Mouse (Mus musculus): ENCODE measurements around the gene Rab43. TPM values are rescaled to one million over a fixed set of nuclear protein-coding genes. Genes with fewer than 3 reads are reported as not detected.

Rab43 gene
- polyA plus RNA-seq, 1 experiment, result 49.5 TPM

DNA sequence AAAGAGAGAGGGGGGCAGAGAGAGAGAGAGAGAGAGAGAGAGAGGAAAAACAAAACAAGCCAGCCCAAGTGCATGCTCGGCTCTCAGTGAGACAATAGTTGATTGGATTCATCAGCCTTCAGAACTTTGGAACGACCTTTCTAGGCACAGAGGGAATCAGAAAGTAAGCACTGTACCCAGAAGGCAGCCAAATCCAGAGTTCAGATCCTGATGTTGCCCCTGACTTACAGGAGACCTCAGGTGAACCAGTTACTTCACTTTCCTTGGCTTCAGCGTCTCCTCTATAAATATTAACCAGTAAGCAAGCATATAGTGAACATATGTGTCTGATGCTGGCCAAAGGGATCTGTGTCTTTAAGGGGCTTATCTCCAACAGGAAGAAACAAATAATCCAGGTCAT, 3.4 kb downstream of the Rab43 start:
- Histone ChIP-seq H3K27me3 (replicated peaks; ENCODE audit: control insufficient read depth, insufficient read depth, low read length) (no peaks in the 10 kb centered on the region), H3K36me3 (ENCODE audit: control insufficient read depth, insufficient read depth, low read length) (no peaks in the 10 kb centered on the region), H3K4me1 (ENCODE audit: control insufficient read depth, insufficient read depth, low read length) (peaks cover 16% of the 10 kb centered on the region), H3K4me3 (ENCODE audit: insufficient read depth, low read depth, low read length) (no peak overlapping the region), H3K27ac (ENCODE audit: insufficient read depth, low read depth, low read length) (peak overlapping the region; percentile 2; the same call in 1 of the 2 replicates)
- DNase-seq, result peak; percentile 60
- 37% methylated on average over 3 of the region's 3 CpGs for WGBS
- TF ChIP-seq POLR2A (IDR thresholded peaks at IDR 0.05; ENCODE audit: low read depth, low read length), result no peak
- no peak for TF ChIP-seq CTCF (conservative IDR thresholded peaks at IDR 0.05; ENCODE audit: insufficient read depth, insufficient read length, low read depth, low read length)

DNA sequence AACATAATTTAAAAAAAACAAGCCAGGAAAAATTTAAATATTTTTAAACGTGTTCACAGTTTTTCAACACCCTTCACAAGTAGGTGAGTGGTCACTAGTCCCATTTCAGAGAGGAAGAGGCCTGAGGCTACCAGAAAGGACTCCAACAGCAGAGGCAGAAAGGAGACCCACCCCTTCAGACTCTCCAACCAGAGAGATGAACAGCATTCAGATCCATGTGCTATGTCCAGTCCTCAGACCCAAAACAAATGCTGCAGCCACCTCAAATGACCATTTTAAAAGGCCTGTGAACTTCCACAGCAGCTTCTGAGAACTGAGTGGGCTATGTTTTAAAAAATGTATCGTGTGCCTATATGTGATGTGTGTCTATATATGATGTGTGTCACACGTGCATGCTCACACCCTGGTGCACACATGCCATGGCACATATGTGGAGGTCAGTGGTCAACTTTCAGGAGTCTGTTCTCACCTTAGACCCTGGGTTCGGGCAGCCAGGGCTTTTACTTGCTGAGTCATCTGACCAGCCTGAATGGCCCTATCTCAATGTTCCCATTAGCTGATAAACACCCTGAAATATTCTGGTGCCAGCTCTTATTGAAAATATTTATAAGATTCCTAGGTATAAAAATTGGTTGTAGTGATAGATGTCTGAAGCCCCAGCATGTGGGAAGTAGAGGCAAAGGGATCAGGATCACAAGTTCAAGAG, 4.1 kb downstream of the Rab43 start:
- H3K27ac ChIP-seq (ENCODE audit: insufficient read depth, low read depth, low read length), result peak overlapping the region; percentile 2; the same call in 1 of the 2 replicates

DNA sequence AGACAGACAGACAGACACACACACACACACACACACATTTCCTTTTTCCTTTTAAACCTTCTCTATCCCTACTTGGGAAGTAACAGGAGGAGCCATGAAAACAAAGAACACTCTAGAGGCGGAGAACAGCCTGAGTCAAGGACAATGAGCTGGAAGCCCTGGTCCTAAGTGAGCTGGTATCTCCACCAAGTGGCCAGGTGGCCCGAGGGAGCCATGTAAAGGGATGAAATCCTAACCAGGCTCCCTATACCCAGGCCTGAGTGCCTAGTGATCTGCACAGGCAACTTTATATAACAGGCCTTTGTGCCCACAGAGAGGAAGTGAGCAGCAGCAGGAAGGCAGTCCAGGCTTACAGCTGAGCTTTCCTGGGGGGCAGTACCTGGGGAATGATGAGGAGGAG, 5.1 kb downstream of the Rab43 start:
- H3K4me1 ChIP-seq (ENCODE audit: control insufficient read depth, insufficient read depth, low read length), result peaks cover 14% of the 10 kb centered on the region
- DNase-seq, result no peak
- H3K4me3 ChIP-seq (ENCODE audit: insufficient read depth, low read depth, low read length), result no peak overlapping the region
- H3K27ac ChIP-seq (ENCODE audit: insufficient read depth, low read depth, low read length), result peak overlapping the region; percentile 33
- H3K36me3 ChIP-seq (ENCODE audit: control insufficient read depth, insufficient read depth, low read length), result no peaks in the 10 kb centered on the region
- WGBS, result 31% methylated on average over 2 of the region's 2 CpGs
- H3K27me3 ChIP-seq (replicated peaks; ENCODE audit: control insufficient read depth, insufficient read depth, low read length), result no peaks in the 10 kb centered on the region
- no peak for TF ChIP-seq POLR2A (IDR thresholded peaks at IDR 0.05; ENCODE audit: low read depth, low read length)
- TF ChIP-seq CTCF (conservative IDR thresholded peaks at IDR 0.05; ENCODE audit: insufficient read depth, insufficient read length, low read depth, low read length), result no peak; the same call in 1 of the 2 replicates

More for the DNA sequence above, 4.1 kb downstream of the Rab43 start:
- Histone ChIP-seq H3K36me3 (ENCODE audit: control insufficient read depth, insufficient read depth, low read length) (no peaks in the 10 kb centered on the region), H3K4me3 (ENCODE audit: insufficient read depth, low read depth, low read length) (no peak overlapping the region), H3K4me1 (ENCODE audit: control insufficient read depth, insufficient read depth, low read length) (peaks cover 16% of the 10 kb centered on the region), H3K27me3 (replicated peaks; ENCODE audit: control insufficient read depth, insufficient read depth, low read length) (no peaks in the 10 kb centered on the region)
- no peak for TF ChIP-seq POLR2A (IDR thresholded peaks at IDR 0.05; ENCODE audit: low read depth, low read length)
- no peak for TF ChIP-seq CTCF (conservative IDR thresholded peaks at IDR 0.05; ENCODE audit: insufficient read depth, insufficient read length, low read depth, low read length)
- no peak for DNase-seq
- 67% methylated on average over 4 of the region's 4 CpGs for WGBS

DNA sequence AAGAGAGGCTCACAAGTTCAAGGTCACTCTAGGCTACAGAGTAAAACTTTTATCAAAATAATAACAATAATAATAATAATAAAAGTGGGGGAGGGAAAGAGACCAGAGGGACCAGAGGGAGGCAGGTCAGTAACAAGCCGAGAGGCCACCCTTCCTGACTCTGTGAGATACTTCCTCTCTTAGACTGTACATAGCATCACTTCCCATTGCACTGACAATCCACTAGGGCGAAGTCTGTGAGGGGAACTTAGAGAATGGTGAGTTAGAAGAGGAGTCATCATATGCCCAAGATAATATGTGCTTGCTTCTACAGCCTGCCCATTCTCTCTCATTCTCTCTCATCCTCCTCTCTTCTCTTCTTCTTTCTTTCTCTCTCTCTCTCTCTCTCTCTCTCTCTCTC, 5.9 kb downstream of the Rab43 start:
- 58% methylated on average over 2 of the region's 2 CpGs for WGBS

DNA sequence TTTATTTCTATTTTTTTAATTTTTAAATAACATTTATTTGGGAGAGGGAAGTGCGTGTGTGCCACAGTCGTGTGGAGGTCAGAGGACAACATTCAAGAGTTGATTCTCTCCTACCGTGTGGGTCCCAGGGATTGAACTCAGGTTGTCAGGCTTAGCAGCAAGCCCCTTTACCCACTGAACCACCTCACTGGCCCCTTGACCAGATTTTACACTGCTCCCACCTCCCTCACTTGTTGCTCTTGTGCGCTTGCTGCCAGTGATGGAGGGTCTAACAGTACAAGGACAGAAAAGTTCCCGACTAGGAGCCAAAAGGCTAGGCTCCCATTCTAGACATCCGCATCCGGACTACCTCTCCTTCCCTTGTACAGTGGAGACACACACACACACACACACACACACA, 6.5 kb downstream of the Rab43 start:
- WGBS, result 85% methylated on average over 7 of the region's 7 CpGs
- TF ChIP-seq CTCF (conservative IDR thresholded peaks at IDR 0.05; ENCODE audit: insufficient read depth, insufficient read length, low read depth, low read length) (no peak), POLR2A (IDR thresholded peaks at IDR 0.05; ENCODE audit: low read depth, low read length) (no peak)
- Histone ChIP-seq H3K27ac (ENCODE audit: insufficient read depth, low read depth, low read length) (no peak overlapping the region), H3K36me3 (ENCODE audit: control insufficient read depth, insufficient read depth, low read length) (no peaks in the 10 kb centered on the region), H3K27me3 (replicated peaks; ENCODE audit: control insufficient read depth, insufficient read depth, low read length) (no peaks in the 10 kb centered on the region), H3K4me3 (ENCODE audit: insufficient read depth, low read depth, low read length) (no peak overlapping the region), H3K4me1 (ENCODE audit: control insufficient read depth, insufficient read depth, low read length) (peaks cover 14% of the 10 kb centered on the region)
- no peak for DNase-seq

More for the DNA sequence above, 5.9 kb downstream of the Rab43 start:
- Histone ChIP-seq H3K27me3 (replicated peaks; ENCODE audit: control insufficient read depth, insufficient read depth, low read length) (no peaks in the 10 kb centered on the region), H3K27ac (ENCODE audit: insufficient read depth, low read depth, low read length) (no peak overlapping the region), H3K36me3 (ENCODE audit: control insufficient read depth, insufficient read depth, low read length) (no peaks in the 10 kb centered on the region), H3K4me3 (ENCODE audit: insufficient read depth, low read depth, low read length) (no peak overlapping the region), H3K4me1 (ENCODE audit: control insufficient read depth, insufficient read depth, low read length) (peaks cover 14% of the 10 kb centered on the region)
- no peak for TF ChIP-seq CTCF (conservative IDR thresholded peaks at IDR 0.05; ENCODE audit: insufficient read depth, insufficient read length, low read depth, low read length)
- TF ChIP-seq POLR2A (IDR thresholded peaks at IDR 0.05; ENCODE audit: low read depth, low read length), result no peak
- no peak for DNase-seq

DNA sequence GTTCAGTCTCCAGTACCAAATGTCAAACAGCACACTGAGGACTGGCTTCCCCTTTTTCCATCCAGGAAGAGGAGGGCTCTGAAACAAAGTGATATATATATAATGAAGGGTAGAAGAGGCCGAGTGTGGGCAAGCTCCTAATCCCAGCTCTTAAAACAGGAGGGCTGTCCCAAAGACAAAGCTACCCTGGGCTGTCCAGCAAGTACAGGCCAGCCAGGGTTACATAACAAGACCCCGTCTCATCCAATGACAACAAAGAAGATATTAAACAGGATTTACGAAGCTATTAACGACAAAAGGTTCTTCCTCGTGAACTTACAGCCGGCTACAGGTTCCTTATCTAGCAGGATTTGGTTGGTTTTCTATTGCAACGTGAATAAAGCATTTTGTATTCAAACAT, 7.1 kb downstream of the Rab43 start:
- no peaks in the 10 kb centered on the region for H3K27me3 ChIP-seq (replicated peaks; ENCODE audit: control insufficient read depth, insufficient read depth, low read length)
- 68% methylated on average over 7 of the region's 7 CpGs for WGBS
- H3K4me3 ChIP-seq (ENCODE audit: insufficient read depth, low read depth, low read length), result no peak overlapping the region
- H3K36me3 ChIP-seq (ENCODE audit: control insufficient read depth, insufficient read depth, low read length), result no peaks in the 10 kb centered on the region
- H3K27ac ChIP-seq (ENCODE audit: insufficient read depth, low read depth, low read length), result no peak overlapping the region
- DNase-seq, result no peak
- peaks cover 12% of the 10 kb centered on the region for H3K4me1 ChIP-seq (ENCODE audit: control insufficient read depth, insufficient read depth, low read length)
- TF ChIP-seq CTCF (conservative IDR thresholded peaks at IDR 0.05; ENCODE audit: insufficient read depth, insufficient read length, low read depth, low read length) (no peak), POLR2A (IDR thresholded peaks at IDR 0.05; ENCODE audit: low read depth, low read length) (no peak)

DNA sequence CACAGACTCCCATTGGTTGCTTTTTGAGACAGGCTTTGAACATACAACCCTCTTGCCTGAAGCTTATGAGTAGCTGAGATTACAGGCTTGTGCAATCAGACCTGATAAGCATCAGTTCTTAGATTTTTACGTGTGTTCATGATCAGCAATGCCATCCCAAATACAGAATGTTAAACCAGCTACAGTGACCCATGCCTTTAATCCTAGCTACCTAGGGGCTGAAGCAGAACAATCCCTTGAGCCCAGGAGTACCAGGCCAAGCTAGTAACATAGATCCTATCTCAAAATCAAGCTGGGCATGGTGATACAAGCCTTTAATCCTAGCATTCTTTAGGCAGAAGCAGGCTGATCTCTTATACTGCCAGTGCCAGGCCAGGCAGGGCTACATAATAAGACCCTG, 7.9 kb downstream of the Rab43 start:
- no peak for DNase-seq
- Histone ChIP-seq H3K36me3 (ENCODE audit: control insufficient read depth, insufficient read depth, low read length) (no peaks in the 10 kb centered on the region), H3K27me3 (replicated peaks; ENCODE audit: control insufficient read depth, insufficient read depth, low read length) (no peaks in the 10 kb centered on the region), H3K27ac (ENCODE audit: insufficient read depth, low read depth, low read length) (no peak overlapping the region), H3K4me3 (ENCODE audit: insufficient read depth, low read depth, low read length) (no peak overlapping the region), H3K4me1 (ENCODE audit: control insufficient read depth, insufficient read depth, low read length) (peaks cover 4% of the 10 kb centered on the region)
- 67% methylated on average over 1 of the region's 1 CpGs for WGBS
- TF ChIP-seq POLR2A (IDR thresholded peaks at IDR 0.05; ENCODE audit: low read depth, low read length) (no peak), CTCF (conservative IDR thresholded peaks at IDR 0.05; ENCODE audit: insufficient read depth, insufficient read length, low read depth, low read length) (no peak)
